Mouse (Mus musculus): ENCODE measurements at regions not wholly inside any gene's neighbourhood (a gene's known extent, or its start where the extent isn't known, plus 50 kb on each side); places are given as distances from the start of the nearest gene placed in this dataset.

- no peak for DNase-seq (ENCODE audit: extremely low read depth, low read depth)
These were observed 243.8 kb upstream of the Il12b start for GRCm38 (mm10) chr11:44156081-44156480.

DNA sequence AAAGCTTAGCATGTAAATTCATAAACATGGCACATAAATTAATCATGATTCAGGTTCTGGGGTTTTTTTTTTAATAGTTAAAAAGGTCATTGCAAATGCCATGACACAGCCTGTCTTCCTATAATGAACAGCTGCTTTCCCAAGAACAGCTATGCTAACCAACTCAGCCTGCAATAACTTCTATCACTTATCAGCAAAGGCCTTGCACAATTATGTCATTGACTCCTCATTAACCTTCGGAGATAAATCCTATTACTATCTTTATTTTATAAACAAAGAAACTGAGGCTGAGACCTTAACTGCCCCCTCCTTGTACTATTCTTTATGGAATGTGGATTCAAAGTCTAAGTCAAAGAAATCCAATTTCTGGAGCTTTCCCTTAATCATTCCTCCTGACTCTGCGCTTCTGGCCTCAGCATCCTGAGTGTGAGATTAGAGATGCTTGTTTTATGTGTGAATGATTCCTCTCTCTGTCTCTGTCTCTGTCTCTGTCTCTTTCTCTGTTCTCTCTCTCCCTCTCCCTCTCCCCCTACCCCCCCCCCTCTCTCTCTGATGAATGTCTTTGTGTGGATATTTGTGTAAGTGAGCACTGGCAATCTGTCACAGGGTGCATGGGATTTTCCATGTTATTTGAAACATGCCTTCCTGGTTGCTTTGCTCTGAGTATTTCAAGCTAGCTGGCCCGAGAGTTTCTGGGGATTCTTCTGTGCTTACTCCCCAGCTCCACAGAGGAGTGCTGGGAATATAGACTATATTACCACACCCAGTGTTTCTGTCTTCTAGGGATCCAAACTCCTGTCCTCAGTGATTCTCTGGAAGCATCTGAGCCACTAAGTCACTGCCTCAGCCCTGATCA lies 243.1 kb upstream of the Il12b start:
- no peak for DNase-seq (ENCODE audit: extremely low read depth, low read depth)

- DNase-seq (ENCODE audit: extremely low read depth, low read depth): no peak
These were observed 241.6 kb upstream of the Il12b start for GRCm38 (mm10) chr11:44158236-44158635.

DNA sequence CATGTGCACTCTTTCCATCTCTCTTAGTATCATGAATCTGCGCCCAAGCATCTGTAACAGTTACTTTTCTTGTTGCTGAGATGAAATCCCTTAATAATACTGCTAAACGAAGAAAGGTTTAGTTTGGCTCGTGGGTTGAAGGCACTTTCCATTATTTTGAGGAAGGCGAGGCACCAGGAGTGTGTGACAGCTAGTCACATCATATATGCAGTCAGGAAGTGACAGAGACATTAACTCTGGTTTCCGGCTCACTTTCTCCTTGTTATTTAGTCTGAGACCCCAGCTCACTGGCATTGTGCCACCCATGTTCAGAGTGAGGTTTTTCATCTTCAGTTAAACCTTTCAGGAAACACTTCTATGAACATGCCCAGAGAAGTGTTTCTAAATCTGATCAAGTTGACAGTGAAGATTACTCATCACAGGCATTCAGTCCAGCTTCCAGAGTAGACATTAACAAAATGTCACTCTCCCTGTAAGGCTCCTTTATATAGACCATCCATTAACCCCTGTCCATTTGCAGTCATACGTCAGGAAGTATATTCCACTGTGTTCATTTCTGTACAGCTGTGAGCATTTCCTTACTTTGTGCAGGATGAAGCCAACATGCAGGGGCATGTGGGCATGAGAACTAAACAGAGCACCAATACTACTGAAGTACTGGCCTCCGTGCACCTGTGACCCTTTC lies 238.0 kb upstream of the Il12b start:
- DNase-seq (ENCODE audit: extremely low read depth, low read depth): no peak

GRCm38 (mm10) chr11:44163049-44163448 lies 236.8 kb upstream of the Il12b start:
- no peak for DNase-seq (ENCODE audit: extremely low read depth, low read depth)

GRCm38 (mm10) chr11:44163748-44164147 lies 236.1 kb upstream of the Il12b start:
- no peak for DNase-seq (ENCODE audit: extremely low read depth, low read depth)

- no peak for DNase-seq (ENCODE audit: extremely low read depth, low read depth)
These were observed 235.7 kb upstream of the Il12b start for GRCm38 (mm10) chr11:44164186-44164585.

GRCm38 (mm10) chr11:44167724-44168500 lies 232.0 kb upstream of the Il12b start:
- DNase-seq (ENCODE audit: extremely low read depth, low read depth): no peak

DNA sequence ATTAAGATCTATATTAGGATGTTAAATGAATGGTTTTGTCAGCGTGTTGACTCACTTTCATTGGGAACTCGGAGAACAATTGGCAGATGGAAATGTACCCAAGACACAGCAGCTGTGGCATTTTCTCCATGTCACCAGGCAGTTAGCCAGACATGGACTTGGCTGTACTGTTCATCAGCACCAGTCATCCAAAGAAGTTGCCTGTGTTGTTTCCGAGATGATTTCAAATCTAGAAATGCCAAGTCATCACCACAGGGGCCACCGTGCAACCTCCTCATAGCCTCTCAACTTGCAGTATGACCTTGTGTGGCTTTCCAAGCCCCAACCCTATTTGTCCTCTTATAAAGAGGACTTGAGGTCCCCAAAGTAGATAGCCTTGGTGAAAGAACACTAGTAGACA lies 227.4 kb upstream of the Il12b start:
- no peak for DNase-seq (ENCODE audit: extremely low read depth, low read depth)

DNA sequence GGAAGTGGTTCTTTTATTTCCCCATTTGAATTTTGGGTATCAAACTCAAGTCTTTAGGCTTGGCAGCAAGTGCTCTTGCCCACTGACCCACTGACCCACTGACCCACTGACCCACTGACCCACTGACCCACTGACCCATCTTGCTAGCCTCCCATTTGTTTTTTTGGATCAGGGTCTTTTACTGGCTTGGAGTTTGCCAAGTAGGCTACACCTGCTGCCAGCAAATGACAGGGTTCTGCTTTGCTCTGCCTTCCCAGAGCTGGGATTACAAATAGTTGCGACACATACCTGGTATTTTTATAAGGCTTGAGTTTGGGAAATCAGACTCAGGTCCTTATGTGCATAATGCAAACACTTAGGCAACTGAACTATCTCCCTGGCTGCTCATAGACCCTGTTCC lies 226.7 kb upstream of the Il12b start:
- no peak for DNase-seq (ENCODE audit: extremely low read depth, low read depth)

GRCm38 (mm10) chr11:44174548-44174947 lies 225.3 kb upstream of the Il12b start:
- no peak for DNase-seq (ENCODE audit: extremely low read depth, low read depth)

DNA sequence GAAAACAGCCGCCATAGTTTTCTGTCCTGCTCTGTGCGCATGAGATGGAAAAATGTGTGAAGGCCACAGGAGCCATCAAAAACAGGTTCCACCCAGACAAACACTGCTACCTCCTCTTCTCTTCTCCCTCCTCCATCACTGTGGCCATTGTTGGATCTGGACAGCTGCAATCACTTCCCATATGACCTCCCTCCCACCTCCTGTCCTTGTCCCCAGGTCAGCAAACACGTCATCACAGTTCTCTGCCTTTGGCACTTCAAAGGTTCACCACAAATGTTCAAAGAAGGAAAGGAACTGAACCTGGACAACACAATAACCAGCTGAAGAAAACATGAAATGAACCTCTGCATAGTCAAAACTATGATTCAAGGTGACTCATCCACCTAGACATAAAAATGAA lies 220.2 kb upstream of the Il12b start:
- DNase-seq (ENCODE audit: extremely low read depth, low read depth): no peak

DNA sequence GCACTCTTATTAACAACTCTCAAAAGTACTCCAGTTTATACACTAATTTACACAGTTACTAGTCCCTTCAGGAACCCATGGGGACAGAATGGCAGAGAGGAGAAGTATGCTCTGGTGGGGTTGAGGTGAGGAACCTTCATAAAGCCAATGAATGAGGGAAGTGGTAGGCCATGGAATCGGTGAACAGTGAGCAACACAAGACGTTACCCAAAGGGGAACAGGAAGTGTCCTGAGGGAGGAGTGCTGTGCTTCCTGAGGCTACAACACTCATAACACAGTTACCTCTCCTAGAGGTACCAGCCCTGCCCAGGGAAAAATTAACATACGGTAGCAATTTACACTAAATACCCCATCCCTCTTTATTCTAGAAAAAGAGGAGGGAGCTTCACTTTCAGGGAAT lies 216.0 kb upstream of the Il12b start:
- DNase-seq (ENCODE audit: extremely low read depth, low read depth): no peak

DNA sequence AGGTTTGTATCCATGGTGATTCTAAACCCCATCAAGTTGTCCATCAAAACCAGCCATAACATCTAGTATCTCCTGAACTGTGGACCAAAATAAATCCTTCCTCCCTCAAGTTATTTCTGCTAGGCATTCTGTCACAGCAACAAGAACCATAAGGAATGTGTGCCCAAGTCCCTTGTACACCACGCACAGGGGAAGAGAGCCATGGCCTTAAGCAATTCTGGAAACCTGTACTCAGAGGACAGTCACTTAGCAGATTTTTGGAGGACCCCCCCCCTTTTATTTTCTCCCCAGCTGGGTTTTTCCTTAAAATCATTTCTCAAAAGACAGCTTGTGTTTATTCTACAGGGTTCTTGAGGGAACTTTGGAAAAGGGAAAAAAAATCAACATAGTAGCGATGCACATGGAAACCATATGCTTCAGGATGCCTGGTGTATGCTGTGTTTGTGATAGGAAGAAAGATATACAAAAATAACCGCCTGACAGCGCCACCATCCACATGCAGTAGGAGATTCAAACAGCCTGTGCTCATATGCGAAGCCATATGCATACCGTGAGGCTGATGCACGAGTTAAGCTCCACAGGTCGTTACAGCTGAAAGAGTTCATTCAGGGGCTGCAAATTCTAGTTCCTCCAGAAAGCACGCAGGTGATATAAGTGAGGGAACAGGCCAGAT lies 214.5 kb upstream of the Il12b start:
- no peak for DNase-seq (ENCODE audit: extremely low read depth, low read depth)

DNA sequence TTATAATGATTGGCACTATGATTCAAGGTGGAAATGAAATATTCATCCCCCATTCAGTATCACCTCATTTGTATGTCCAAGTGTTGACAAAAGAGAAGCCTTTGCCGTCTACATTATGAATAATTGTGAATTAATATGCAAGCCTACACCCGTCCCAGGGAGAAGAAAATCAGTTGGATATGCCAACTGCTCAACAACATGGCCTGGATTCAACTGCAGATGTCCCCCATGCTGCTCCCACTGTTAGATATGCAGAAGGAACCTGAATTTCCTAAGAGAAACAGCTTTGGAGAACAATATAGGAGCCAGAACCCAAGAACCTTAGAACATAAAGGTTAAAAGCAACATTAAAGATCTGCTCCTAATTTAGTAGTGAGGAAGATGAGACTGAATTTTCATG lies 211.7 kb upstream of the Il12b start:
- DNase-seq (ENCODE audit: extremely low read depth, low read depth): no peak

GRCm38 (mm10) chr11:44193806-44194205 lies 206.1 kb upstream of the Il12b start:
- DNase-seq (ENCODE audit: extremely low read depth, low read depth): no peak

DNA sequence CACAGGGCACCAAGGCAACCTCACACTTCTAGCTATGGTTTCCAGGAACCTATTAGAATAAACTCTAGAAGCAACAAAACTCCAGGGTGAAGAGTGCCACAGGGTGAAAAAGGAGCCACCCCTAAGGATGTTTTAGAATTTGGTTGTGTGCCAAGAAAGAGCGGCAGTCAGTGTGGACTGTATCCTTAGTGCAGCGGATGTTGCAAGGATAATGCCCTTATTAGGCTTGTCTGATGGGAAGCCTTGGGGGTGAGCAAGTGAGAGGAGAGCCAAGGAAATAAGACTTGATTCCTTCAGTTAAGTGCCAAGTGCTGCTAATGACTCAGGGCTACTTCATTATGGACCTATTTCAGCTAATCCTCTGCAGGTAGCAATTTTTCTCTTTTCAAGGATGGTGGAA lies 197.1 kb upstream of the Il12b start:
- no peak for DNase-seq (ENCODE audit: extremely low read depth, low read depth)

- DNase-seq (ENCODE audit: extremely low read depth, low read depth): no peak
These were observed 195.5 kb upstream of the Il12b start for GRCm38 (mm10) chr11:44204384-44204783.

DNA sequence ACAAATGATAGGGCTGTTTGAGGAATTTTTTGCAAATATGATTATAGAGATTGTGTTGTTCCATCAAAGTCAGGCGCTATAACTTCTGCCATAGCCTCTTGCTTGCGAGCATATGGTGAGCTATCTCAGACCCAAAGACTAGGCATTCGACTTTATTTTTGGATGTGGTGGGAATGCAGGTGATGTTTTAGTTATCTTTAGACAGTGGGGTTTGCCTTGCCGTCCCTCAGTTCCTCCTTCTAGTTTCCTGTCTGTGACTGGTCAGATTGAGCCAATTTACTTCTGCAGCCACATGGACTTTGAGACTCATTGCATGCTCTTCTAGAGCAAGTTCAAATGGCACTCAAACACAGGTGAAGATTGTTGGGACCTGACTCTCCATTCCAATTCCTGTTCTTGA lies 193.0 kb upstream of the Il12b start:
- no peak for DNase-seq (ENCODE audit: extremely low read depth, low read depth)

DNA sequence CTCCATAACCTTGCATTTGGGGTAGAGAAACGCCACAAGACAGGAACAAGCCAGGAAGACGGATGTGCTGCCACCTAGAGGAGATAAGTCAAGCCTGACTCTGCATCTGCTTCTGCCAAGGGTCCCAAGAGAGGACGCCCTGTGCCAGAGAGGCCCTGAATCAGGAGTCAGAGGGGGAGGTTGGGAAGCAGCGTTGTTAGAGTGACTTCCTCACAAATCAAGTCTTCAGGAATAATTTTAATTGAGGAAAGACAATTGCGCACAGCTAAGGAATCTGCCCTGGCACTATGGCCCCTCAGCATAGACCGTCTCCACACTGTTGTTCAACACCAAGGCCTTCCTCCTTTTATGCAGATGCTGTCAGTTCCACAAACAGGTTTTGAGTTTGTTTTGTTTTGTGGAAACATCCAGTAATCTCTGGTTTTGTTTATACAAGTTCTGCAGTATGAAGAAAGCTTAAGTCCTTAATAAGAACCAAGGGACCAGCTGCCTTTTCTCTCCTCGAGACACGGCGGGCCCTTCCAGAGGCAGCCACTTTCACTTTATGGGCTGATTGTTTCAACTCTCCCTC lies 187.9 kb upstream of the Il12b start:
- DNase-seq (ENCODE audit: extremely low read depth, low read depth): no peak

- no peak for DNase-seq (ENCODE audit: extremely low read depth, low read depth)
These were observed 185.8 kb upstream of the Il12b start for GRCm38 (mm10) chr11:44214095-44214494.
